Mouse (Mus musculus): ENCODE measurements around the gene Tpd52l2. TPM values are rescaled to one million over a fixed set of nuclear protein-coding genes. Genes with fewer than 3 reads are reported as not detected.

The Tpd52l2 gene
- polyA plus RNA-seq, 1 experiment from 2014 or later = 143 TPM

DNA sequence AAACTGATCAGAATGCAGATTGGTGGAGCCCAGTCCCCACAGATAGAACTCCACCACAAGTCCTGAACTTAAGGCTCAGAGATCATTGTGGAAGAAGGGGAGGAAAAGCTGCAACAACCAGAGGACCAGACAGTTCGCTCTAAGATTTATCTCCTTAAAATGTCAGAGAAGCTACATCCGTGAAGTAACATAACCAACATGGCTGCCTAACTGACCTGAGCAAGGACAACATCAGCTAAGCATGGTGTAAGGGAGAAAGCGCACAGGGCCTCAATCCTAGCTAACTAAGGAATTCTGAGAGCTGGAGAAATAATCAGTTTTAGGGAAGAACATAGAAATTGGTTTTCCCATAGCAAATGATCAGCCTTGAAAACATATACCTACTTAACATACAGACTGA is 22.3 kb downstream of the Tpd52l2 start:
- Histone ChIP-seq H3K27me3 (ENCODE audit: control insufficient read depth, insufficient read depth, low read length) (no peaks in the 10 kb centered on the region), H3K9ac (ENCODE audit: low read length) (peak overlapping the region; percentile 89), H3K4me1 (replicated peaks; ENCODE audit: control insufficient read depth, insufficient read depth, low read length) (no peaks in the 10 kb centered on the region; the same call in 1 of the 2 replicates), H3K27ac (ENCODE audit: low read depth, low read length) (peak overlapping the region; percentile 95), H3K36me3 (ENCODE audit: control insufficient read depth, insufficient read depth, low read length) (no peaks in the 10 kb centered on the region; the same call in 1 of the 2 replicates), H3K9me3 (ENCODE audit: control insufficient read depth, low read length) (no peaks in the 10 kb centered on the region), H3K4me2 (ENCODE audit: low read depth, low read length, severe bottlenecking) (peak overlapping the region; percentile 69; the same call in 1 of the 2 replicates), H3K4me3 (ENCODE audit: low read depth, low read length) (peak overlapping the region; percentile 94)
- ATAC-seq (replicated peaks; ENCODE audit: low FRiP score) (no peak), DNase-seq (ENCODE audit: low spot score) (no peak)
- WGBS = 81% methylated on average over 3 of the region's 3 CpGs

DNA sequence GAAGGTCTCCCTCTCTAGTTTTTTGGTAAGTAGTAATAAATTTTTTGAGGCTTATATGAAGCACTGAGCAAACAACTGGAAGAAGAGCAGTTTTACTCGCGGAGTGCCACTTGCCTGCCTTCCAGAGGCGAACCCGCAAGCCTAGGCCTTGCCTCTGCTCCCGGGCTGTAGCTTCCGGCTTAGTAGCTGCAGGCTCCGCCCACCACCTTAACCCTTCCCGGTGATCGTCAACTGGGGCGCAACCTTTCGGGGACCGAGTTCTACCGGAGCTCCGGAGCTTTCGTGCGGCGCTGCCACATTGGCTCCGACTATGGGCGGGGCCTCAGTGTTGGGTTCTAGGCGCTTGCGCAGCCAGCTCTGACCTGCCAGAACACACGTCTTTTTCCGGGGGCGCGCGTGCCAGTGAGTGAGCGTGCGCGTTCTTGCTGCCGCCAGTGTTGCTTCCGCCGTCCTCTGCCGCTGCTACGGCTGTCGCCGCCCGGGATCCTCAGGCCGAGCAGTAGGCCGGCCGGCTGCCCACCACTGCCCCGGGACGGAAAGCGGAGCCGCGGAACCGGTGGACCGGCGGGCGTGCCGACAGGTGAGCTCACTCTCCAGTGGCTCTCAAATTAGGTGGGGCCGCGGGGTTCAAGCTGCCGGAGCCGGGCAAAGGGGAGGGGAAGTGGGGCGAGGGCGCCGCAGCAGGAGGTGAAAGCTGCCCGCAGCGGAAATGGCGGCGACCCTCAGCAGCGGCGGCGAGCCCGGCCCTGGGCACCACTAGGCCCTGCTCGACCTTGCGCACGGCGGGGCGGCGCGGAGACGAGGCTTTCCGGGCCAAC is 23.4 kb downstream of the Tpd52l2 start, which contains the start of gene Dnajc5:
Dnajc5 (plus strand) TSS at position 368 of the 818 bp plus-strand sequence.
- Histone ChIP-seq H3K4me1 (replicated peaks; ENCODE audit: control insufficient read depth, insufficient read depth, low read length) (no peaks in the 10 kb centered on the region; the same call in 1 of the 2 replicates), H3K27ac (ENCODE audit: low read depth, low read length) (peak within 1 kb of the TSS; percentile 95), H3K9ac (ENCODE audit: low read length) (peak within 1 kb of the TSS; percentile 89), H3K4me2 (ENCODE audit: low read depth, low read length, severe bottlenecking) (peak within 1 kb of the TSS; percentile 69), H3K27me3 (ENCODE audit: control insufficient read depth, insufficient read depth, low read length) (no peaks in the 10 kb centered on the region), H3K9me3 (ENCODE audit: control insufficient read depth, low read length) (no peaks in the 10 kb centered on the region), H3K4me3 (ENCODE audit: low read depth, low read length) (peak within 1 kb of the TSS; percentile 94), H3K36me3 (ENCODE audit: control insufficient read depth, insufficient read depth, low read length) (no peaks in the 10 kb centered on the region)
- DNase-seq (ENCODE audit: low spot score) = peak; percentile 97
- ATAC-seq (replicated peaks; ENCODE audit: low FRiP score) = peak; percentile 96
- WGBS = under 1% methylated on average over 74 of the region's 74 CpGs

DNA sequence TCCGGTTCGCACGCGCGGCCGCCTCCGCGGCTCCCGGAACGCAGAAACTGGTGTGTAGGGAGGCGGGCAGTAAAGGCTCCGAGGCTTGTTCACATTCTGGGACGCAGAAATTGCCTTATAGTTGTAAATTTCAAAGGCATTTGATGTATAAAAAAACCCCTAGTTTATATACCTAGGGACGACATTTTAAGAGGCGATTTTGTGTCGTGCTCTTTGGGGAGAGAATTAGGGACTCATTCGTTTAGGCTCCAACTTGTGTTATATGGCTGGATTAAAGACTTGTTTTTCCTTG is 23.9 kb downstream of the Tpd52l2 start:
- ATAC-seq (replicated peaks; ENCODE audit: low FRiP score) (no peak), DNase-seq (ENCODE audit: low spot score) (no peak)
- under 1% methylated on average over 17 of the region's 17 CpGs for WGBS
- H3K9me3 ChIP-seq (ENCODE audit: control insufficient read depth, low read length) = no peaks in the 10 kb centered on the region
- H3K4me3 ChIP-seq (ENCODE audit: low read depth, low read length) = peak overlapping the region; percentile 94
- peak overlapping the region; percentile 95 for H3K27ac ChIP-seq (ENCODE audit: low read depth, low read length)
- H3K4me2 ChIP-seq (ENCODE audit: low read depth, low read length, severe bottlenecking) = peak overlapping the region; percentile 69
- no peaks in the 10 kb centered on the region for H3K27me3 ChIP-seq (ENCODE audit: control insufficient read depth, insufficient read depth, low read length)
- H3K4me1 ChIP-seq (replicated peaks; ENCODE audit: control insufficient read depth, insufficient read depth, low read length) = no peaks in the 10 kb centered on the region; the same call in 1 of the 2 replicates
- H3K9ac ChIP-seq (ENCODE audit: low read length) = peak overlapping the region; percentile 89
- H3K36me3 ChIP-seq (ENCODE audit: control insufficient read depth, insufficient read depth, low read length) = no peaks in the 10 kb centered on the region

DNA sequence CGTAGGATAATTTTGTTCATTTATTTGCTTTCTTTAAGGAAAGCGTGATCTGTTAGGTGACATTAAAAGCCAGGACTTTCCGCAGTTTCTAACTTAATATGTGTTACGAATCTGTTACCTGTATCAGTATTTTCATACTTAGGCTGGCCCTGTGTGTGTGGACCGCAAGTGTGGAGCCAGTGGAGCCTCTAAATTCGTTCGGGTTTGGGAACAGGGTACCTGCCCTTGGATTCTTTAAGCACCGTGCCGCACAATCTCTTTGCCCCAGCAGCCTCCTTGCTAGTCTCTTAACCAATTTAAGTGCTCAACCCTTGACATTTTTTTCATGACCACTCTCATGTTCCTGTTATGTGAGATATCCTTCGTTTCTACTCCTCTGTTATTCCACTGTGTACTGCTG is 24.5 kb downstream of the Tpd52l2 start:
- Histone ChIP-seq H3K9ac (ENCODE audit: low read length) (peak overlapping the region; percentile 89), H3K27ac (ENCODE audit: low read depth, low read length) (no peak overlapping the region), H3K4me3 (ENCODE audit: low read depth, low read length) (peak overlapping the region; percentile 94), H3K4me1 (replicated peaks; ENCODE audit: control insufficient read depth, insufficient read depth, low read length) (no peaks in the 10 kb centered on the region; the same call in 1 of the 2 replicates), H3K27me3 (ENCODE audit: control insufficient read depth, insufficient read depth, low read length) (no peaks in the 10 kb centered on the region), H3K4me2 (ENCODE audit: low read depth, low read length, severe bottlenecking) (peak overlapping the region; percentile 69), H3K36me3 (ENCODE audit: control insufficient read depth, insufficient read depth, low read length) (no peaks in the 10 kb centered on the region), H3K9me3 (ENCODE audit: control insufficient read depth, low read length) (no peaks in the 10 kb centered on the region)
- DNase-seq (ENCODE audit: low spot score) (no peak), ATAC-seq (replicated peaks; ENCODE audit: low FRiP score) (no peak)
- 65% methylated on average over 10 of the region's 10 CpGs for WGBS

DNA sequence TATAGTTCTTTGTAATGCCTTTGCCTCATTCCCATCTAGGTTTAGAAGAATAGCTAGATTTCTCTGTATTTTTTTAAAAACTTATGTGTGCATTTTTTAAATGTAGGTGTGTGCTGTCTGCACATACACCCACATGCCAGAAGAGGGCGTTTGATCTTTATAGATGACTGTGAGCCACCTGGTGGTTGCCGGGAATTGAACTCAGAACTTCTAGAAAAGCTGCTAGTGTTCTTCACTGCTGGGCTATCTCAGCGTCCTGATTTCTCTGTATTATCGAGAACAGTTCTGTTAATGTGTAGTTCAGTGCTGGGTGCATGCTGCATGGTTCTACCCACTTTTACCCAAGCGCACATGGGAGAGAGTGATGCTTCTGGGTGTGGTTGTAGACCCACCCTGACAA is 25.9 kb downstream of the Tpd52l2 start:
- Histone ChIP-seq H3K27ac (ENCODE audit: low read depth, low read length) (no peak overlapping the region), H3K36me3 (ENCODE audit: control insufficient read depth, insufficient read depth, low read length) (no peaks in the 10 kb centered on the region), H3K27me3 (ENCODE audit: control insufficient read depth, insufficient read depth, low read length) (no peaks in the 10 kb centered on the region), H3K4me1 (replicated peaks; ENCODE audit: control insufficient read depth, insufficient read depth, low read length) (no peaks in the 10 kb centered on the region; the same call in 1 of the 2 replicates), H3K4me3 (ENCODE audit: low read depth, low read length) (no peak overlapping the region), H3K4me2 (ENCODE audit: low read depth, low read length, severe bottlenecking) (no peak overlapping the region), H3K9ac (ENCODE audit: low read length) (no peak overlapping the region), H3K9me3 (ENCODE audit: control insufficient read depth, low read length) (no peaks in the 10 kb centered on the region)
- DNase-seq (ENCODE audit: low spot score) (no peak), ATAC-seq (replicated peaks; ENCODE audit: low FRiP score) (no peak)
- WGBS = 72% methylated on average over 5 of the region's 5 CpGs

DNA sequence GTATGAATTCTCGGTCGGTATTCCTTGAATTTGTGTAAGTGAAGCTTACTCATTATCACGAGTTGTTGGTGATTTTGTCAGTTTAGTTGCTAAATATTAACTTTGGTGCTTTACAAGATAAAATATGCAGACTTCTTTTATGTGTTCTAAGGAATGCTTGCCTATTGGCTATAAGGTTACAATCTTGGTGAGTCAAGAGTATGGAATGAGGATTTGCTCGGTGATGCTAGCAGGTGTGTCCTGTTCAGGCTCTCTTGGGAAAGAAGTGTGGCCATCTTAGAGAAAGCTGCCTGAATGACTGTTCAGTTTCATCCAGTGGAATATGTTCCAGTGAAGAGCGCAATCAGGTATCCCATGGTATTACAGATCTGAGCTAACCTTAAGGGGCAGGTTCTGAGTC is 28.6 kb downstream of the Tpd52l2 start:
- no peak for DNase-seq (ENCODE audit: low spot score)
- Histone ChIP-seq H3K4me3 (ENCODE audit: low read depth, low read length) (no peak overlapping the region), H3K9ac (ENCODE audit: low read length) (no peak overlapping the region), H3K9me3 (ENCODE audit: control insufficient read depth, low read length) (no peaks in the 10 kb centered on the region), H3K27me3 (ENCODE audit: control insufficient read depth, insufficient read depth, low read length) (no peaks in the 10 kb centered on the region), H3K4me1 (replicated peaks; ENCODE audit: control insufficient read depth, insufficient read depth, low read length) (no peaks in the 10 kb centered on the region; the same call in 1 of the 2 replicates), H3K36me3 (ENCODE audit: control insufficient read depth, insufficient read depth, low read length) (no peaks in the 10 kb centered on the region), H3K27ac (ENCODE audit: low read depth, low read length) (no peak overlapping the region), H3K4me2 (ENCODE audit: low read depth, low read length, severe bottlenecking) (no peak overlapping the region)
- WGBS = 94% methylated on average over 5 of the region's 5 CpGs
- ATAC-seq (replicated peaks; ENCODE audit: low FRiP score) = no peak

DNA sequence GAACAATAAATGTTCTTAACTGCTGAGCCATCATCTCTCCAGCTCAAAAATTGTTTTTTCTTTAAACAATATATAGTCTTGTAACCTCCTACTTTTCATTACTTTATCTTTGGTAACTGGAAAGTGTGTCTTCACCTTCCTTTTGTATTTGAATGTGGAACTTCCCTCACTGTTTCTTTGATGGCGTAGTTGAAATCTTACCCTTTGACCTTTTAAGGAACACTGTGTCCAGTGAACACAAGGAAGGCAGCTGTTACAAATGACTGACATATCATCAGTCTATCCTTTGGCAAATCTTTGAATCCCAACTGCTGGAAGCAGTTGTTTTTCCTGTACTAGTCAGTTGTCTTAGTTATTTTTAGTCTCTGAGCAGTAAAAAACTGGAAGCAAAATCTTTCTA is 32.1 kb downstream of the Tpd52l2 start:
- Histone ChIP-seq H3K9me3 (ENCODE audit: control insufficient read depth, low read length) (no peaks in the 10 kb centered on the region; the same call in 1 of the 2 replicates), H3K36me3 (ENCODE audit: control insufficient read depth, insufficient read depth, low read length) (no peaks in the 10 kb centered on the region; the same call in 1 of the 2 replicates), H3K27ac (ENCODE audit: low read depth, low read length) (no peak overlapping the region), H3K27me3 (ENCODE audit: control insufficient read depth, insufficient read depth, low read length) (no peaks in the 10 kb centered on the region), H3K9ac (ENCODE audit: low read length) (no peak overlapping the region), H3K4me1 (replicated peaks; ENCODE audit: control insufficient read depth, insufficient read depth, low read length) (no peaks in the 10 kb centered on the region), H3K4me2 (ENCODE audit: low read depth, low read length, severe bottlenecking) (no peak overlapping the region), H3K4me3 (ENCODE audit: low read depth, low read length) (no peak overlapping the region)
- ATAC-seq (replicated peaks; ENCODE audit: low FRiP score) (no peak), DNase-seq (ENCODE audit: low spot score) (no peak)
- 95% methylated on average over 1 of the region's 1 CpGs for WGBS

DNA sequence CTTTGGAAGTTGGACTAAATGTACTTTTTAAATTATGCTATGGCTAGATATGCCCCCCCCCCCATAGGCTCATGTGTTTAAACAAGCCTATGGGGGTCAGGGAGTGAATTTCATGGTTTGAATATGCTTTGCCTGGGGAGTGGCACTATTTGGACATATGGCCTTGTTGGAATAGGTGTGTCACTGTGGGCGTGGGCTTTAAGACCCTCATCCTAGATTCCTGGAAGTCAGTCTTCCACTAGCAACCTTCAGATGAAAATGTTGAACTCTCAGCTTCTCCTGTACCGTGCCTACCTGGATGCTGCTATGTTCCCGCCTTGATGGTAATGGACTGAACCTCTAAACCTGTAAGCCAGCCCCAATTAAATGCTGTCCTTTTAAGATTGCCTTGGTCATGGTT is 35.6 kb downstream of the Tpd52l2 start:
- no peak overlapping the region for H3K27ac ChIP-seq (ENCODE audit: low read depth, low read length)
- H3K9ac ChIP-seq (ENCODE audit: low read length) = no peak overlapping the region
- H3K4me3 ChIP-seq (ENCODE audit: low read depth, low read length) = no peak overlapping the region
- no peaks in the 10 kb centered on the region; the same call in 1 of the 2 replicates for H3K9me3 ChIP-seq (ENCODE audit: control insufficient read depth, low read length)
- H3K27me3 ChIP-seq (ENCODE audit: control insufficient read depth, insufficient read depth, low read length) = no peaks in the 10 kb centered on the region
- DNase-seq (ENCODE audit: low spot score) (no peak), ATAC-seq (replicated peaks; ENCODE audit: low FRiP score) (no peak)
- no peaks in the 10 kb centered on the region for H3K4me1 ChIP-seq (replicated peaks; ENCODE audit: control insufficient read depth, insufficient read depth, low read length)
- no peaks in the 10 kb centered on the region; the same call in 1 of the 2 replicates for H3K36me3 ChIP-seq (ENCODE audit: control insufficient read depth, insufficient read depth, low read length)
- H3K4me2 ChIP-seq (ENCODE audit: low read depth, low read length, severe bottlenecking) = no peak overlapping the region
- WGBS = 95% methylated on average over 3 of the region's 3 CpGs

DNA sequence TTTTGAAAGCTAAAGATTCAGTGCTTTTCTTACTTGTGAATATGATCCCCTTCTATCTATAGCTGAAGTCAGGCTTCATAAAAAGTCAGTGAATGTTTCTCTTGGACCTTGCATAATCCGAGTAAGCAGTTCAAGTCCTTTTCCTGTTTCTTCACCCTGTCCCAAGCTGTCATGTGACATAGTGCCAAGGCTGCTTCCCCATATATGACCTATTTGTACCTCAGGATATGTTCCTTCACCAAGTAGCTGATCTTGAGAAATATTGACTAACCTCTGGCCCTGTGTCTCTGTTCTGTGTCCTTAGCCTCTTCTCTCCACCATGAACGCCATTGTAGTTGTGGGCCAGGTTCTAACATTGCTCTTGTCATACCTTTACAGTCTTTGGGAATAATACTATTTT is 39.5 kb downstream of the Tpd52l2 start:
- H3K4me2 ChIP-seq (ENCODE audit: low read depth, low read length, severe bottlenecking) = no peak overlapping the region
- H3K27ac ChIP-seq (ENCODE audit: low read depth, low read length) = no peak overlapping the region
- DNase-seq (ENCODE audit: low spot score) = no peak
- no peak for ATAC-seq (replicated peaks; ENCODE audit: low FRiP score)
- H3K9ac ChIP-seq (ENCODE audit: low read length) = no peak overlapping the region
- no peaks in the 10 kb centered on the region for H3K36me3 ChIP-seq (ENCODE audit: control insufficient read depth, insufficient read depth, low read length)
- no peak overlapping the region for H3K4me3 ChIP-seq (ENCODE audit: low read depth, low read length)
- no peaks in the 10 kb centered on the region for H3K4me1 ChIP-seq (replicated peaks; ENCODE audit: control insufficient read depth, insufficient read depth, low read length)
- 95% methylated on average over 2 of the region's 2 CpGs for WGBS
- H3K9me3 ChIP-seq (ENCODE audit: control insufficient read depth, low read length) = no peaks in the 10 kb centered on the region
- no peaks in the 10 kb centered on the region for H3K27me3 ChIP-seq (ENCODE audit: control insufficient read depth, insufficient read depth, low read length)

Measured in forebrain, embryonic 11.5 days (tissue).